Mouse (Mus musculus) left cerebral cortex, postnatal 36 days (tissue): ENCODE data around the gene Idh1. TPM values are rescaled to one million over a fixed set of nuclear protein-coding genes. Genes with fewer than 3 reads are reported as not detected.
A peak's percentile ranks its signal among the peaks of the same experiment; 100 is the strongest.

Source experiments
- DNase-seq, 2 experiments: peaks; one replicate each; pipeline ENCODE4 v3.0.0; 2021 to 2022; ENCODE audit warnings: low spot score in 2 of 2, mixed read lengths in 1 of 2
- intact Hi-C: fragments of 180-260 bp; cut with DNase I; formaldehyde crosslinking; loops from one replicate; pipeline ENCODE4 v1.15.1; 2025
- total RNA-seq, 2 experiments: library from RNA; stranded (reverse); gene quantifications; 2 replicates each; pipeline ENCODE4 v1.2.3; 2021

Idh1 gene
- total RNA-seq, 2 experiments from 2014 or later = 40.2 to 45.9 TPM

DNA sequence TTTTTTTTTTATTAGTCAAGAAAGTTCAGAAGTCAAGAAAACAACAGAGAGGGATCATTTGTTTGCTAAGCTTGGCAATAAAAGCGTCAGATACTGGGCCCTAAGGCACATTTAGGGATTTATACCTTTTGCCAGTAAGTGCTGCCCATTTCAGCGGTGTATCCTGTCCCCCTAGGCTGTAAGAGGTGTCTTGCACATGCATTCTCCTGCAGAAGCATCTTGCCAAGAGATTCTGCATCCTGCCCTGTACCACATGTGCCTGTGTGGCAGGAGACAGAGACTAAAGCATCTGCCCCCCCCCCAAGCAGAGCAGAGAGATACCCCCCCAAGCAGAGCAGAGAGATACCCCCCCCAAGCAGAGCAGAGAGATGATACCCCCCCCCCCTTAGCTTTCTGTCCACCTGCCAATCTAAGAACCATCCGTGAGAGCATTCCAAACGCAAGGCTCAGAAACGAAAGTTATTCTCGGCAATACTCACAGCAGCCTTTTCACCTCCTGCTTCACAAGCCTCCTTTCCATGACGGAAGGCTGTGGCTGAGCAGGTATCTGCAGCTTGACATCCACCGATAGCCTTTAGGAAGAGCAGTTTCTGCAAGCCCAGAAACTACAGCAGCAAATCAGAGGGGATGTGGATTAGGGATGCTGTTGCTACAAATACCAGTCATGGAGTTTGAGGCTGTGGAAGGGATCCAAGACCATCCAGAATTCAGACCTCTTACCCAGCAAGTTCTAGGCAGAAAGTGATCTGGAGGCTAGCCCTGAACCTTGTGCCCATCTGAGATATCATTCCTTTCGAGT is 63.5 kb downstream of the Idh1 start, which contains the start of gene D630023F18Rik:
D630023F18Rik (minus strand) TSS at position 641 of the 799 bp plus-strand sequence.
- intact Hi-C loops = no loop called here
- DNase-seq = peak; percentile 14 to 26

DNA sequence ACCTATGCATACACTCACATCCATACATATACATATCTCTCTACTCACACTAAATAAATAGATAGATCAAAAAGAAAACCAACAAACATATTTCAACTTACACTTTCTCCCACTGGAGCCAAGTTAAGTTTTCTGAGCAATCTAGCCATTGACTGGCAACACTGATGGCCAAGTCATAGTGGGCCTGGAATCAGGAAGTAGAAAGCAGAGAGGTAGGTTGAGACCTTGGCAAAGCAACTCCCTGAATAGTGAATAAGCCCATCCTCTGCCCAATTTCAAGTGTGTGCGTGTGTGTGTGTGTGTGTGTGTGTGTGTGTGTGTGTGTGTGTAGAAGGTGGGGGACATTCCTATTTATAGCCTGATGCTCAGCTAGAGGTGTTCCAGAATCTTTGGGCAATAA is 66.9 kb downstream of the Idh1 start, which contains the start of gene Gm28845:
Gm28845 (minus strand) TSS at position 121 of the 400 bp plus-strand sequence.
- no peak for DNase-seq
- intact Hi-C loops = no loop called here

DNA sequence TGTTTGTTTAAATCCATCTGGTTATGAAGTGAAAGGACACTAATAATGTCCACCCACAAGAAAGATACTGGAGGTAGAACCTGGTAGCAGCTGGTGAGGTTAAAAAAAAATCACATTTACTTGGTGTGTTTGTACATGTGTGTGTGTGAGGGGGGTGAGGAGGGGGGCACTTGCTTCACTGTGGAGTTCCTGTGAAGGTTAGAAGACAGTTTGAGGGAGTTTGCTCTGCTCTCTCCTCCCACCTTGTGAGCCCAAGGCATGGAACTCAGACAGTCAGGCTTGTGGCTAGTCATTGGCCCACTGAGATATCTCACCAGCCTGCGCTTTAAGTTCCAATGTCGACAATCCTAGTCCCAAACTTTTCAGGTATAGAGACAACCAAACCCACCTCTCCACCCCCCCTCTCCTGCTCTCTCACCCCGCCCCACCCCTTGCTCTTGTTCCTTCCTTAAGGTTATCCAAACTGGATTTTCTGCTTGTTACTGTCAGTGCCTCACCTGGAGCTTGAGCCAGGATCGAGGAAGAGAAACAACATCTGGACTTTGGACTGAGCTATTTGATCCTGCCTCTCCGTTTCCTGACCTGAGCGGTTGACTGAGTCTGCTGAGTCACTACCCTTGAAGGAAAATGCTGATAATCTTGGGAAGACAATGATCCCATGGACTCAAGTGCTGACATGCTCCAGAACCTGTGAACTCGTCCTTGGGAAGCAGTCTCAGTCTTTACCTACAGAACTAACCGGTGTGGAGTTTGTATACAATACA is 68.0 kb downstream of the Idh1 start:
- intact Hi-C loops = no loop called here
- DNase-seq = no peak

DNA sequence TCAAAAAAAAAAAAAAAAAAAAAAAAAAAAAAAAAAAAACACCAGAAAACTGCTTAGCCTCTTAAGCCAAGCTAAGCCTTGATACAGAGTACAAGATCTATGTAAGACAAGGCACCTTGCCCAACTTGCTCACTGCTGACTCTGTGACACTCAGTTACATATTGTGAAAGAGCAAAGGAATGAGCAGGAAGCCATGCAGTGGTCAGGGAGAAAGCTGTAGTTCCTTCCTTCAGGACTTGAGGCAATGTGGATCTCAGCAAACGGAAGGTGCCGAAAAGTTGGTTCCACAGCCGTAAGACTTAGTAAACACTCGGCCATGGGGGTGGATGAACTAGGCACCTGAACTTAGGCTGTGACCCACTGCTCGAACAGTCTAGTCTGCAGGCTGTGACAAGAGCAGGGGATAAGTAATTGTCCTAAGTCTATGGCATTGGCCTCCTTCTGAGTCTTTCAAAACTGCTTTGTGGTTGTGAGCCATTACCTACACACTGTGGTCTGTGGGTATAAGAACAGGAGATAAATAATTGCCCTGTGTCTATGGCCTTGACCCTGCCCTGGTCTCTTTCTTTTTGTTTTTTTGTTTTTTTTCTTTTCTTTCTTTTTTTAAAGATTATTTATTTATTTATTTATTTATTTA is 72.6 kb downstream of the Idh1 start:
- DNase-seq = no peak
- intact Hi-C loops = loop anchor here (5.0 kb wide), 1 partner anchor 49 kb away; no protein-coding TSS in a partner anchor

DNA sequence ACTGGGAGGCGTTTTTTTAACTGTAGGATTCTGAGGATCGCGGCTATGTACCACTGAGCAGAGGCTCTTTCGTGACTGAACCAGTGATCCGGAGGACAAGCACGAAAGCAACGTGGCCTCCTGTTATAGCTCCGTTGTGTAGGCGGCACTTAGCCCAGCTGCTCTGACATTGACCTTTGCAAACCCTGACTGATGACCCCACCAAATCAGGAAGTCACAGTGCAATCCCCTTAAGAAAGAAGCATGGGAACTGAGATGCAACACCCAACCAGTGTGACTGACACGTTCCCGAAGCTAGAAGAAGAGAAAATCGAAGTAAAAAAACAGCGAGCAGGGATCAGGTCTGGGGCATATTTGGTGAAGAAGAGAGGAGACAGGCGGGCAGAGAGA is 73.5 kb downstream of the Idh1 start:
- intact Hi-C loops = loop anchor here (1.0 to 5.0 kb wide), 2 partner anchors 49 to 67 kb away; no protein-coding TSS in a partner anchor

DNA sequence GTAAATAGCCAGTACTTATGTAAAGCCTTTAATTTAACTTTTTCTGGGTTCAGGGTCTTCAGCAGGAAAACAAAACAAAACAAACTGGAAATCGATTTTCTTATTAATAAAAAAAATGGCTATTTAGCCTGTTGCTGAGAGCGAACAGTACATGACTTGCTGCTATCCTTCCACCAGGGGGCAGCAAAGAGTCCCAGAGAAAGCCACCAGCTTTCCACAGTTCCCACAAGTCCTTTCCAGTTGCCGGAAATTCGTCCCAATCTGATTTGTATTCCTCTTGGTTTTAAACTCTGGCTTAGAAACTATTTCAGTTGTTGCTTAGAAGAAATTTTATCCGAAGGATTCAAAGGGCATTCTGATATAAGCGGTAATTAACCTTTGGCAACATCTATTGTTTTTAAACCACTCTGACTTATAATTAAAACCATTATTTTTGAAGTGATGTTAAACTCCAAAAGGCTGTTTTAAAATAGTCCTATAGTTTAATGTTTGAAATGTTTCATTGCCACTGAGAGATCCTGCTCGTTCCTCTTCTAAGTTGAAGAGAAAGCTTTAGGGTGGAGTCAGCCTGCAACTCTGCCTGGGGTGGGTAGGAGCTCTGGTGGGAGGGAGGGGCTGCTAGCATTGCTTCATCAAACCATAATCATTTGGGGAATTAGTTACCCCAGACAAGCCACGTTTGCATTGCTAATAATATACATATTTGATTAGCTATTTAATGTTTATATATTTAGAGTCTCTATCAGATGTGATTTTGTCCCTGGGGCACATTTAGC is 74.1 kb downstream of the Idh1 start:
- intact Hi-C loops = loop anchor here (1.0 to 5.0 kb wide), 2 partner anchors 50 to 68 kb away; no protein-coding TSS in a partner anchor
- peak; percentile 36 to 47 for DNase-seq

More for the DNA sequence above, 73.5 kb downstream of the Idh1 start:
- no peak for DNase-seq

DNA sequence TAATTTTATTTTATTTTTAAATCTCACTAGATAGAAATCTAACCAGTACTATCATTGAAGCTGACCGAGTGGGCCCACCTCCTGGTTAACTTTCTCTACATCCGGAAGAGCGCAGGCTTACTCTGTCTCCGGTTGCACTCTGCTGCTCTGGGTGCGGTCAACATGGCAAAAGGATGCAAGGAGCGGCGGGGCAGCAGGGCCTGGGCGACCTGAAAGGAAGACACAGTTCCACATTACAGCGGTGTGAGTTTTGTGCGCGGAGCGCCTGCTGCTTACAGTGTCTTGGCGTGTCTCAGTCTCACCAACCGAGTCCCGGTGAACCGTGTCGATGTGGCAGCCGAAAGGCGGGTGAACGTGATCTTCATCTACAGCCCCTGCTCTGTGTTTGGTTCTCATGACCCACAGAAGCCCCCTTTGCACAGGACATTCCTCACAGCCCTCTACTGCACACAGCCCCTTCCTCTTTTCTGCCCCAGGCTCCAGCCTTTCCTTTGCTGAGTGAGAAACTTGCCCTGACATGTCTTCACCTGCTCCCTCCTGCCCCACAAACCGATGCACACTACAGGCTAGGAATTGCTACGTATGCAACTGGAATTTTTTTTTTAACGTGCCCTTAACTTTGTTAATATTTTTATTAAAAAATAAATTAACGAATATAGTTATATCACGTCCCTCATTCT is 76.4 kb downstream of the Idh1 start:
- intact Hi-C loops = loop anchor here (5.0 kb wide), 1 partner anchor 52 kb away; no protein-coding TSS in a partner anchor
- DNase-seq = no peak

DNA sequence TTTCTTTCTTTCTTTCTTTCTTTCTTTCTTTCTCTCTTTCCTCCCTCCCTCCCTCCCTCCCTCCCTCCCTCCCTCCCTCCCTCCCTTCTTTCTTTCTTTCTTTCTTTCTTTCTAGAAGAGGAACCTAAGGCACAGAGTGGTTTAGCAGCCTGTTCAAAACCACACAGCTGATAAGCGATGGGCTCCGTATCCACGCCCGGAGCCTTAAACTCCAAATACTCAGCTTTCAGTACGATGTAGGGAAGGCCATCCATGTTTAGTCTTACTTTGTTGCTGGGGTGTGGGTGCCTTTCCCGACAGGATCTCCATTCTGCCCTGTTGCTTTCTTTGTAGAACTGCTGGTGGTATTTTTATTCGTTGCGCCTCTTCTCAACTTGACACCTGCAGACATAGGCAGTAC is 77.1 kb downstream of the Idh1 start:
- intact Hi-C loops = no loop called here
- no peak for DNase-seq

Other genes with a start within 250 kb of the Idh1 start
- 10 to 100 TPM; 34.6 to 40.4 TPM for gene Plekhm3, start 229.7 kb downstream of the Idh1 start, total RNA-seq
- not detected for gene Akr1cl, start 153.7 kb downstream of the Idh1 start, total RNA-seq
- gene Cryge, start 135.4 kb downstream of the Idh1 start, total RNA-seq = not detected
- gene Crygd, start 123.0 kb downstream of the Idh1 start, total RNA-seq = not detected
- not detected for gene Crygc, start 112.8 kb downstream of the Idh1 start, total RNA-seq
- not detected for gene Crygb, start 104.2 kb downstream of the Idh1 start, total RNA-seq
- under 1 TPM in 1 of 2 experiments, not detected in 1; 1.00 TPM for gene Cryga, start 83.1 kb downstream of the Idh1 start, total RNA-seq
- gene Gm28845, start 66.9 kb downstream of the Idh1 start, total RNA-seq = under 1 TPM; 0.84 to 0.86 TPM
- gene D630023F18Rik, start 63.3 kb downstream of the Idh1 start, total RNA-seq = 1 to 10 TPM; 6.7 to 7.2 TPM
- 10 to 100 TPM; 48.7 to 54.9 TPM for gene Pikfyve, start 183 bp upstream of the Idh1 start, total RNA-seq
- 1 to 10 TPM; 1.7 to 2.2 TPM for gene Pth2r, start 95.6 kb upstream of the Idh1 start, total RNA-seq